Mouse (Mus musculus) macrophage (primary cell): ENCODE measurements around the gene Cacna1c. TPM values are rescaled to one million over a fixed set of nuclear protein-coding genes. Genes with fewer than 3 reads are reported as not detected.

Experiments used
- H3K27ac ChIP-seq: fragments of 350-480 bp; formaldehyde crosslinking; 2 replicates; pipeline ENCODE4 v1.9.0; 2021
- H3K36me3 ChIP-seq: fragments of 350-480 bp; formaldehyde crosslinking; 2 replicates; pipeline ENCODE4 v1.9.0; 2021; ENCODE audit errors: inconsistent target
- H3K4me3 ChIP-seq: fragments of 350-480 bp; formaldehyde crosslinking; 2 replicates; pipeline ENCODE4 v1.9.0; 2021; ENCODE audit errors: inconsistent target
- H3K79me2 ChIP-seq: fragments of 350-480 bp; formaldehyde crosslinking; 2 replicates; pipeline ENCODE4 v1.9.0; 2021; ENCODE audit errors: inconsistent target
- WGBS: methylation state at CpG from one replicate; pipeline ENCODE4 v1.1.7; 2026; ENCODE audit warnings: inconsistent platforms; ENCODE audit not compliant: missing documents; 5-methylcytosine and 5-hydroxymethylcytosine counted together
- polyA plus RNA-seq: library from polyadenylated mRNA; stranded (reverse); fragments of 250-400 nt; gene quantifications from 3 replicates; pipeline ENCODE4 v1.2.4, GENCODE M21; 2018; ENCODE audit warnings: inconsistent platforms

The Cacna1c gene
- polyA plus RNA-seq, 1 experiment from 2014 or later = not detected

GRCm38 (mm10) chr6:118749285-118749684 is 446.9 kb downstream of the Cacna1c start:
- Histone ChIP-seq H3K4me3 (no peak overlapping the region), H3K27ac (no peak overlapping the region), H3K36me3 (no peaks in the 10 kb centered on the region), H3K79me2 (no peaks in the 10 kb centered on the region)
- WGBS = 100% methylated on average over 1 of the region's 1 CpGs

GRCm38 (mm10) chr6:118742701-118743100 is 453.5 kb downstream of the Cacna1c start:
- 96% methylated on average over 6 of the region's 6 CpGs for WGBS
- H3K4me3 ChIP-seq = no peak overlapping the region
- no peaks in the 10 kb centered on the region for H3K79me2 ChIP-seq
- no peak overlapping the region for H3K27ac ChIP-seq
- H3K36me3 ChIP-seq = no peaks in the 10 kb centered on the region

GRCm38 (mm10) chr6:118741841-118742240 is 454.4 kb downstream of the Cacna1c start:
- no peak overlapping the region for H3K27ac ChIP-seq
- no peaks in the 10 kb centered on the region for H3K79me2 ChIP-seq
- no peak overlapping the region for H3K4me3 ChIP-seq
- WGBS = 95% methylated on average over 14 of the region's 14 CpGs
- no peaks in the 10 kb centered on the region for H3K36me3 ChIP-seq

- 85% methylated on average over 9 of the region's 9 CpGs for WGBS
- H3K79me2 ChIP-seq = no peaks in the 10 kb centered on the region
- H3K27ac ChIP-seq = no peak overlapping the region
- H3K4me3 ChIP-seq = no peak overlapping the region
- H3K36me3 ChIP-seq = no peaks in the 10 kb centered on the region
These were observed 456.1 kb downstream of the Cacna1c start for GRCm38 (mm10) chr6:118739961-118740599.

- 81% methylated on average over 4 of the region's 4 CpGs for WGBS
- H3K36me3 ChIP-seq = no peaks in the 10 kb centered on the region
- H3K79me2 ChIP-seq = no peaks in the 10 kb centered on the region
- no peak overlapping the region for H3K27ac ChIP-seq
- no peak overlapping the region for H3K4me3 ChIP-seq
These were observed 456.9 kb downstream of the Cacna1c start for GRCm38 (mm10) chr6:118739344-118739743.

GRCm38 (mm10) chr6:118738656-118739055 is 457.6 kb downstream of the Cacna1c start:
- Histone ChIP-seq H3K27ac (no peak overlapping the region), H3K4me3 (no peak overlapping the region), H3K79me2 (no peaks in the 10 kb centered on the region), H3K36me3 (no peaks in the 10 kb centered on the region)
- 68% methylated on average over 3 of the region's 3 CpGs for WGBS

GRCm38 (mm10) chr6:118737078-118737477 is 459.1 kb downstream of the Cacna1c start:
- Histone ChIP-seq H3K79me2 (no peaks in the 10 kb centered on the region), H3K4me3 (no peak overlapping the region), H3K36me3 (no peaks in the 10 kb centered on the region), H3K27ac (no peak overlapping the region)
- 83% methylated on average over 6 of the region's 6 CpGs for WGBS

GRCm38 (mm10) chr6:118736491-118736890 is 459.7 kb downstream of the Cacna1c start:
- WGBS = 96% methylated on average over 7 of the region's 7 CpGs
- Histone ChIP-seq H3K36me3 (no peaks in the 10 kb centered on the region), H3K4me3 (no peak overlapping the region), H3K27ac (no peak overlapping the region), H3K79me2 (no peaks in the 10 kb centered on the region)

- Histone ChIP-seq H3K27ac (no peak overlapping the region), H3K36me3 (no peaks in the 10 kb centered on the region), H3K79me2 (no peaks in the 10 kb centered on the region), H3K4me3 (no peak overlapping the region)
- WGBS = 85% methylated on average over 3 of the region's 3 CpGs
These were observed 461.1 kb downstream of the Cacna1c start for GRCm38 (mm10) chr6:118735145-118735544.

- no peak overlapping the region for H3K4me3 ChIP-seq
- no peaks in the 10 kb centered on the region for H3K79me2 ChIP-seq
- H3K36me3 ChIP-seq = no peaks in the 10 kb centered on the region
- 88% methylated on average over 3 of the region's 3 CpGs for WGBS
- no peak overlapping the region for H3K27ac ChIP-seq
These were observed 464.3 kb downstream of the Cacna1c start for GRCm38 (mm10) chr6:118731937-118732336.

- H3K36me3 ChIP-seq = no peaks in the 10 kb centered on the region
- H3K79me2 ChIP-seq = no peaks in the 10 kb centered on the region
- WGBS = 75% methylated on average over 4 of the region's 4 CpGs
- no peak overlapping the region for H3K27ac ChIP-seq
- H3K4me3 ChIP-seq = no peak overlapping the region
These were observed 471.3 kb downstream of the Cacna1c start for GRCm38 (mm10) chr6:118724908-118725307.

GRCm38 (mm10) chr6:118724388-118724787 is 471.8 kb downstream of the Cacna1c start:
- Histone ChIP-seq H3K79me2 (no peaks in the 10 kb centered on the region), H3K4me3 (no peak overlapping the region), H3K36me3 (no peaks in the 10 kb centered on the region), H3K27ac (no peak overlapping the region)
- 93% methylated on average over 6 of the region's 6 CpGs for WGBS

GRCm38 (mm10) chr6:118722336-118722735 is 473.9 kb downstream of the Cacna1c start:
- H3K79me2 ChIP-seq = no peaks in the 10 kb centered on the region
- WGBS = 84% methylated on average over 6 of the region's 6 CpGs

GRCm38 (mm10) chr6:118719486-118719885 is 476.7 kb downstream of the Cacna1c start:
- Histone ChIP-seq H3K36me3 (no peaks in the 10 kb centered on the region), H3K27ac (no peak overlapping the region), H3K4me3 (no peak overlapping the region), H3K79me2 (no peaks in the 10 kb centered on the region)
- 94% methylated on average over 1 of the region's 1 CpGs for WGBS

More at GRCm38 (mm10) chr6:118722336-118722735, 473.9 kb downstream of the Cacna1c start:
- Histone ChIP-seq H3K27ac (no peak overlapping the region), H3K4me3 (no peak overlapping the region), H3K36me3 (no peaks in the 10 kb centered on the region)

GRCm38 (mm10) chr6:118713286-118713685 is 482.9 kb downstream of the Cacna1c start:
- H3K79me2 ChIP-seq = no peaks in the 10 kb centered on the region
- 93% methylated on average over 5 of the region's 5 CpGs for WGBS
- no peaks in the 10 kb centered on the region for H3K36me3 ChIP-seq
- H3K4me3 ChIP-seq = no peak overlapping the region
- no peak overlapping the region for H3K27ac ChIP-seq
